Mouse (Mus musculus) G1E (cell line): Measurements from ENCODE around the gene Ncor2.

Experiments
- CTCF ChIP-seq: IDR thresholded peaks from 2 replicates; pipeline ENCODE4 v1.5.1; 2012; ENCODE audit warnings: low read depth, low read length, inconsistent platforms, mixed read lengths
- GATA1 ChIP-seq: IDR thresholded peaks from 2 replicates; pipeline ENCODE4 v1.6.1; 2012; ENCODE audit warnings: borderline replicate concordance, low read length, inconsistent platforms, mixed read lengths
- TAL1 ChIP-seq: conservative IDR thresholded peaks from 2 replicates; pipeline ENCODE4 v1.6.1; 2012; ENCODE audit warnings: low read depth, low read length, inconsistent platforms, mixed read lengths

GRCm38 (mm10) chr5:125177481-125178134, 1.4 kb downstream of the Ncor2 start:
- TF ChIP-seq CTCF (no peak), TAL1 (no peak), GATA1 (no peak)
